Mouse (Mus musculus) embryonic facial prominence, embryonic 15.5 days (tissue): ENCODE results near the gene Serpinb3b. TPM values are rescaled to one million over a fixed set of nuclear protein-coding genes. Genes with fewer than 3 reads are reported as not detected.
"Not testable (repeated sequence)": the region's sequence is repeated elsewhere in the genome, so short reads cannot be mapped to it uniquely, and the experiment has no call there.

ENCODE experiments used
- ATAC-seq: fragments of 200-750 bp; cut with Nextera tagmentation; 2 replicates; pipeline ENCODE4 v1.8.0; 2017; ENCODE audit warnings: low read depth, moderate TSS enrichment; ENCODE audit not compliant: insufficient number of reproducible peaks, low FRiP score, low TSS enrichment
- H3K27ac ChIP-seq: fragments of 300-500 bp; sonication (generic); replicated peaks from 2 replicates; pipeline ENCODE4 v1.5.1; 2015; ENCODE audit warnings: mild to moderate bottlenecking, inconsistent platforms
- H3K27me3 ChIP-seq: fragments of 300-500 bp; sonication (generic); 2 replicates; pipeline ENCODE4 v1.6.1; 2015; ENCODE audit warnings: inconsistent platforms
- H3K36me3 ChIP-seq: fragments of 300-500 bp; sonication (generic); 2 replicates; pipeline ENCODE4 v1.6.1; 2015; ENCODE audit warnings: mild to moderate bottlenecking, inconsistent platforms
- H3K4me1 ChIP-seq: fragments of 300-500 bp; sonication (generic); 2 replicates; pipeline ENCODE4 v1.6.1; 2015; ENCODE audit warnings: inconsistent platforms
- H3K4me2 ChIP-seq: fragments of 300-500 bp; sonication (generic); replicated peaks from 2 replicates; pipeline ENCODE4 v1.6.1; 2015; ENCODE audit warnings: mild to moderate bottlenecking, inconsistent platforms
- H3K4me3 ChIP-seq: fragments of 300-500 bp; sonication (generic); replicated peaks from 2 replicates; pipeline ENCODE4 v1.5.1; 2015; ENCODE audit warnings: mild to moderate bottlenecking, inconsistent platforms
- H3K9ac ChIP-seq: fragments of 300-500 bp; sonication (generic); 2 replicates; pipeline ENCODE4 v1.6.1; 2015; ENCODE audit warnings: inconsistent platforms
- H3K9me3 ChIP-seq: fragments of 300-500 bp; sonication (generic); replicated peaks from 2 replicates; pipeline ENCODE4 v1.6.1; 2016; ENCODE audit warnings: inconsistent platforms
- WGBS: fragments of 180-500 bp; shearing (Covaris S2); methylation state at CpG from one replicate; pipeline ENCODE4 v1.1.7; 2015; 5-methylcytosine and 5-hydroxymethylcytosine counted together
- polyA plus RNA-seq: library from polyadenylated mRNA; unstranded; fragments of >200 nt; fragmentation: Nextera tagmentation; extraction: Ambion mirVana; gene quantifications from 2 replicates; pipeline ENCODE4 v1.2.1, GENCODE M21; 2015

The Serpinb3b gene
- polyA plus RNA-seq = 6.2 and 7.4 TPM in 2 replicates

DNA sequence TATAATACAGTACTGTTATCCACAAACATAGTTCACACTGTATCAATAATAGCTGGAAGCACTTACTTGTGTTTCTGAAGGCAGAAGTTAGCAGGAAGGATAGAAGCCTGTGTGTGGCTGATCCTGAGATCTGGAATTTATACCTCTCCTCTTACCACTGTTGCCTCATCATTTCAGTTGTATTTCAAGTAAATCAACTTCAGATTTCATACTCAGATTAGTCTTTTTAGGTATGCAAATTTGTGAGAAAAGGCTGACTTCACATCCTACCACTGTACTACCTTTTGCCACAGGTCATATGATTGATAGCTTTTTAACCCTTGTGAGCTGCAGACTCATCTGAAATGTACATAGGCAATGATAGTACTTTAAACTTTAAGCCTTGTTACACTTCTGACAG is at the start of gene Serpinb3b, which contains the start of gene Serpinb3c:
Serpinb3b (minus strand) TSS at position 101 of the 400 bp plus-strand sequence.
Serpinb3c (minus strand) TSS at position 111 of the 400 bp plus-strand sequence.
- not testable (repeated sequence) for H3K9me3 ChIP-seq, H3K9ac ChIP-seq, ATAC-seq, H3K27me3 ChIP-seq, H3K4me2 ChIP-seq, H3K4me1 ChIP-seq, H3K4me3 ChIP-seq, H3K36me3 ChIP-seq, H3K27ac ChIP-seq

DNA sequence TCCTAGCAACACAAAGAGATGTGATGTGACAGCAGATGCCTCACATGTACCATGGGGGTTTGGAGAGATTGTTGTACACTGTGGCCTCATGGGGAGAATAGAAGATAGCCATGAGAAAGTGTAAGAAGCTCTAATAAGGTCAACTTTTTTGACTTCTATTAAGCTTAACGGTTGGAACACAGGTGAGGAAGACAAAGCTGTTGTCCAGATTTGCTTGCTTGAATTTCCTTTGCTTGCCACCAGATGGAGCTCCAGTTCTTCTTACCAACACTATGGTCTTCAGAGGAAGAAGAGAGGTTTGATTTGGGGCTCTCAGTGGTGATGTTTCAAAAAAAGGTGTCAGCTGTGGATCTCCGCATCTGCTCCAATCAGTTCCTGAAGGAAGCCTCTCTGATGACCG is 35.0 kb downstream of the Serpinb3b start:
- H3K9ac ChIP-seq, H3K27me3 ChIP-seq, H3K27ac ChIP-seq, H3K4me1 ChIP-seq, H3K4me2 ChIP-seq, H3K36me3 ChIP-seq, ATAC-seq, H3K4me3 ChIP-seq, H3K9me3 ChIP-seq: not testable (repeated sequence)
- WGBS = 38% methylated on average over 3 of the region's 3 CpGs

DNA sequence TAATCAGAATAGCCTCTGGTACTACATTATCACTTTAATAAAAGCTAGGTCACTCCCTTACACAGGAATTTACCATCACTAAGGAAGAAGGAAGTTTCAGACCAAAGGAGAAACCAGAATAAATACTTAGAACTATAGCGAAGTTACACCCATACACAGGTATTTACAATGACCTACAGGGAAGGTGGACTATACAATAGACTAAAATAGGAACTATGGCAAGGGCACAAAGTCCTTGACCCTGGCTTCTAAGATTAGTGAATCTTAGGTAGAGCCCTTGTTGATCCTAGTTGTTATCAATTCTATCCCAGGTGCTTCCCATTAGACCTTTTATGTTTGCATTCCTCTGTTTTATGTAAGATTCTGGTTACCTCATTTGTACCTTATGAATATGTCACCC is 60.9 kb downstream of the Serpinb3b start:
- H3K27ac ChIP-seq, H3K9ac ChIP-seq, H3K9me3 ChIP-seq, H3K4me2 ChIP-seq, ATAC-seq, H3K36me3 ChIP-seq, H3K4me3 ChIP-seq, H3K27me3 ChIP-seq, H3K4me1 ChIP-seq: not testable (repeated sequence)
- 89% methylated on average over 1 of the region's 1 CpGs for WGBS

DNA sequence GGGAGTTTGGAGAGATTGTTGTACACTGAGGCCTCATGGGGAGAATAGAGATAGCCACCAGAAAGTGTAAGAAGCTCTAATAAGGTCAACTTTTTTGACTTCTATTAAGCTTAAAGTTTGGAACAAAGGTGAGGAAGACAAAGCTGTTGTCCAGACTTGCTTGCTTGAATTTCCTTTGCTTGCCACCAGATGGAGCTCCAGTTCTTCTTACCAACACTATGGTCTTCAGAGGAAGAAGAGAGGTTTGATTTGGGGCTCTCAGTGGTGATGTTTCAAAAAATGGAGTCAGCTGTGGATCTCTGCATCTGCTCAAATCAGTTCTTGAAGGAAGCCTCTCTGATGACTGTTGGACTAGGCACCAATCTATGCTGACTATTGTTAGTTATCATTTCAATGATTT is 150.7 kb downstream of the Serpinb3b start:
- not testable (repeated sequence) for H3K4me2 ChIP-seq, H3K4me3 ChIP-seq, H3K27ac ChIP-seq, H3K9ac ChIP-seq, H3K9me3 ChIP-seq, H3K27me3 ChIP-seq, ATAC-seq, H3K36me3 ChIP-seq, H3K4me1 ChIP-seq

Other genes starting within 250 kb of the Serpinb3b start
- gene Serpinb3a, start 226.1 kb downstream of the Serpinb3b start, polyA plus RNA-seq = 46.8 and 48.0 TPM in 2 replicates
- gene Serpinb3d, start 194.9 kb downstream of the Serpinb3b start, polyA plus RNA-seq = not detected in 2 replicates
- 4.1 and 5.2 TPM in 2 replicates for gene Serpinb3c, start within 50 bp of the Serpinb3b start, polyA plus RNA-seq
- gene Serpinb11, start 82.8 kb upstream of the Serpinb3b start, polyA plus RNA-seq = 22.3 and 34.7 TPM in 2 replicates
- gene Serpinb7, start 121.3 kb upstream of the Serpinb3b start, polyA plus RNA-seq = 28.8 and 32.8 TPM in 2 replicates
- gene Serpinb2, start 233.1 kb upstream of the Serpinb3b start, polyA plus RNA-seq = 13.2 and 15.2 TPM in 2 replicates